Mouse (Mus musculus): ENCODE measurements at regions not wholly inside any gene's neighbourhood (a gene's known extent, or its start where the extent isn't known, plus 50 kb on each side); places are given as distances from the start of the nearest gene placed in this dataset.

DNA sequence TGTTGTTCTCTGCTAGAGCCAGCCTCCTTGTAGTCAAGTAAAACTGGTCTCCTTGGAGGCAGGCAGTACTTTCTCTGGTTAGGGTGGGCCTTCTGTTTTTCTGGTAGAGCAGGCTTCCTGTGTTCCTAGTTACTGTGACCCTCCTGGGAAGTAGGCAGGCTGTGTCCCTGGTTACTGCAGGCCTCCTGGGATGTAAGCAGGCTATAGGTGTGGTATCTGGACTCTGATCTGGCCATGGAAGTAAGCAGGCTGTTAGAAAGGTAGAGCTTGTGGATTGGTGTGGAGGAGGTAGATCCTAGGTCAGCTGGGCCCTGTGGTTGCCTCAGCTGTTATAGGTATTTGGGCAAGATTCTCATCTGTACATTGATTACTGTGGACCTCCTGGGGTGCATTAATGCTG lies 1292.4 kb downstream of the Pcdh18 start:
- TF ChIP-seq CTCF (conservative IDR thresholded peaks at IDR 0.05; ENCODE audit: insufficient read depth, insufficient read length, low read depth, low read length) (no peak), POLR2A (IDR thresholded peaks at IDR 0.05; ENCODE audit: low read depth, low read length) (no peak)
